Mouse (Mus musculus) hindbrain, postnatal 0 days (tissue): ENCODE measurements around the gene Mbd5. TPM values are rescaled to one million over a fixed set of nuclear protein-coding genes. Genes with fewer than 3 reads are reported as not detected.

ENCODE experiments used
- ATAC-seq: fragments of 200-750 bp; cut with Nextera tagmentation; 2 replicates; pipeline ENCODE4 v1.8.0; 2017; ENCODE audit warnings: mild to moderate bottlenecking, moderate TSS enrichment, moderate library complexity
- DNase-seq: peaks from one replicate; pipeline ENCODE4 v3.0.0-alpha.2; 2015; ENCODE audit warnings: low spot score
- H3K27ac ChIP-seq: fragments of 300-500 bp; sonication (generic); 2 replicates; pipeline ENCODE4 v1.5.1; 2014; ENCODE audit warnings: mild to moderate bottlenecking
- H3K27me3 ChIP-seq: fragments of 300-500 bp; sonication (generic); 2 replicates; pipeline ENCODE4 v1.6.1; 2014; ENCODE audit warnings: low read length, mixed read lengths; ENCODE audit not compliant: insufficient read depth
- H3K36me3 ChIP-seq: fragments of 300-500 bp; sonication (generic); 2 replicates; pipeline ENCODE4 v1.6.1; 2014; ENCODE audit warnings: low read length, mixed read lengths; ENCODE audit not compliant: insufficient read depth
- H3K4me1 ChIP-seq: fragments of 300-500 bp; sonication (generic); 2 replicates; pipeline ENCODE4 v1.6.1; 2014; ENCODE audit warnings: antibody characterized with exemption, low read length, mixed read lengths; ENCODE audit not compliant: insufficient read depth
- H3K4me2 ChIP-seq: fragments of 300-500 bp; sonication (generic); 2 replicates; pipeline ENCODE4 v1.6.1; 2014; ENCODE audit warnings: low read depth, mild to moderate bottlenecking, low read length, moderate library complexity, mixed read lengths
- H3K4me3 ChIP-seq: fragments of 300-500 bp; sonication (generic); 2 replicates; pipeline ENCODE4 v1.5.1; 2014; ENCODE audit warnings: low read length
- H3K9ac ChIP-seq: fragments of 300-500 bp; sonication (generic); replicated peaks from 2 replicates; pipeline ENCODE4 v1.6.1; 2014; ENCODE audit warnings: mild to moderate bottlenecking, low read length, moderate library complexity, mixed read lengths
- H3K9me3 ChIP-seq: fragments of 300-500 bp; sonication (generic); 2 replicates; pipeline ENCODE4 v1.6.1; 2016; ENCODE audit warnings: low read length, mixed read lengths
- CTCF ChIP-seq: IDR thresholded peaks from 2 replicates; pipeline ENCODE4 v1.5.1; 2016; ENCODE audit warnings: antibody characterized with exemption, control low read depth, low read depth
- WGBS: fragments of 180-500 bp; shearing (Covaris S2); extraction: QIAGEN DNeasy Blood & Tissue Kit; methylation state at CpG from one replicate; pipeline ENCODE4 v1.1.7; 2014; 5-methylcytosine and 5-hydroxymethylcytosine counted together
- polyA plus RNA-seq: library from polyadenylated mRNA; unstranded; fragments of >200 nt; fragmentation: Nextera tagmentation; extraction: Ambion mirVana; gene quantifications from 2 replicates; pipeline ENCODE4 v1.2.1, GENCODE M21; 2015
- total RNA-seq: library from RNA; depleted of rRNA; stranded (reverse); fragments of >200 nt; gene quantifications from 2 replicates; pipeline ENCODE4 v1.2.3, GENCODE M21; 2014

The Mbd5 gene
- total and polyA plus RNA-seq, 2 experiments from 2014 or later: 19.3 to 24.0 TPM

GRCm38 (mm10) chr2:49333594-49333993 is 384.3 kb downstream of the Mbd5 start:
- no peak for TF ChIP-seq CTCF
- H3K27me3 ChIP-seq: no peaks in the 10 kb centered on the region
- no peak overlapping the region for H3K4me2 ChIP-seq
- H3K9ac ChIP-seq: no peak overlapping the region
- H3K27ac ChIP-seq: no peak overlapping the region
- H3K9me3 ChIP-seq: no peaks in the 10 kb centered on the region
- no peak for DNase-seq
- H3K4me1 ChIP-seq: no peaks in the 10 kb centered on the region
- 94% methylated on average over 7 of the region's 7 CpGs for WGBS
- no peaks in the 10 kb centered on the region for H3K36me3 ChIP-seq
- no peak for ATAC-seq
- no peak overlapping the region for H3K4me3 ChIP-seq

- no peak for TF ChIP-seq CTCF
- H3K36me3 ChIP-seq: no peaks in the 10 kb centered on the region
- no peak overlapping the region for H3K9ac ChIP-seq
- H3K27me3 ChIP-seq: no peaks in the 10 kb centered on the region
- no peaks in the 10 kb centered on the region for H3K9me3 ChIP-seq
- H3K4me2 ChIP-seq: no peak overlapping the region
- H3K4me1 ChIP-seq: no peaks in the 10 kb centered on the region
- DNase-seq: no peak
- no peak for ATAC-seq
- 91% methylated on average over 9 of the region's 9 CpGs for WGBS
- no peak overlapping the region for H3K27ac ChIP-seq
- no peak overlapping the region for H3K4me3 ChIP-seq
These were observed 386.0 kb downstream of the Mbd5 start for GRCm38 (mm10) chr2:49335267-49335666.

DNA sequence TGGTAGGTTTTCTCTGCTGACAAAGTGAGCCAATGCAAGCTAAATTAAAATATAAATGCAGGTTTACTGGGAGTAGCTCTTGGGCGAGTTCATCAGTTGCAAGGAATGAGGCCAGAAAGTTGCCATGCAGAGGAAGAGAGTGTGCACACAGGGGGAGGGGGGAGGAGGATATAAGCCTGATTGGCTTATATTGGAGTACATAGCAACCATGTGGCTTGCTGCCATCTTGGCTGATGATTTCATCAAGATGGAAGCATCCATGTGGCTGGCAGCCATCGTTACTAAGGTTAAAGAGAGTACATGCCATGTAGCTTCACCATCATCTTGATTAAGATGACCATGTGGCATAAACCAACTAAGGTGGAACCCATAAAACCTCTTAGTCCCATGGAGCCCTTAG is 395.0 kb downstream of the Mbd5 start:
- Histone ChIP-seq H3K27ac (no peak overlapping the region), H3K27me3 (no peaks in the 10 kb centered on the region), H3K4me3 (no peak overlapping the region), H3K9ac (no peak overlapping the region), H3K4me2 (no peak overlapping the region), H3K9me3 (no peaks in the 10 kb centered on the region), H3K36me3 (no peaks in the 10 kb centered on the region), H3K4me1 (no peaks in the 10 kb centered on the region)
- ATAC-seq (peak; percentile 49; the same call in 1 of the 2 replicates), DNase-seq (peak; percentile 48)
- no peak for TF ChIP-seq CTCF
- 65% methylated on average over 2 of the region's 2 CpGs for WGBS

DNA sequence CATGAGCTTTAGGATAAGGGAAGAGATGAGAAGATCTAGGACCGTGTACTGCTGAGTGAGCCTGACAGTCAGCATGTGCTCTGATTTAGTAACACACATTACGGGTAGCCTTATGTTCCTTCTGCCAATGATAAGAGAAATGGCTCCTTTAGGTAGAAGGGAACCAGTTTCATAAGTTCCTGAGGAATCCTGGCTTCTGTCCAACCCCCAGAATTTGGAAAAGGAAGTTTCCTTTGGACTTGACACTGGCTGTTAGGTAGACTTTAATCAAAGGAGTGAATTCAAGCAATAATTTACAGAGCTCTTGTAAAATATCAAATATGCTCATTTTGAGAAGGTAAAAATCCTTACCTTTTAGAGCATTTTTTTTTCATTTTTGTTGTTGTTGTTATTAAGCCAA is 396.5 kb downstream of the Mbd5 start:
- Histone ChIP-seq H3K4me1 (no peaks in the 10 kb centered on the region), H3K27ac (no peak overlapping the region), H3K9me3 (no peaks in the 10 kb centered on the region), H3K36me3 (no peaks in the 10 kb centered on the region), H3K4me2 (no peak overlapping the region), H3K4me3 (no peak overlapping the region), H3K9ac (no peak overlapping the region), H3K27me3 (no peaks in the 10 kb centered on the region)
- ATAC-seq (no peak), DNase-seq (no peak)
- TF ChIP-seq CTCF: no peak
- WGBS: 85% methylated on average over 2 of the region's 2 CpGs

DNA sequence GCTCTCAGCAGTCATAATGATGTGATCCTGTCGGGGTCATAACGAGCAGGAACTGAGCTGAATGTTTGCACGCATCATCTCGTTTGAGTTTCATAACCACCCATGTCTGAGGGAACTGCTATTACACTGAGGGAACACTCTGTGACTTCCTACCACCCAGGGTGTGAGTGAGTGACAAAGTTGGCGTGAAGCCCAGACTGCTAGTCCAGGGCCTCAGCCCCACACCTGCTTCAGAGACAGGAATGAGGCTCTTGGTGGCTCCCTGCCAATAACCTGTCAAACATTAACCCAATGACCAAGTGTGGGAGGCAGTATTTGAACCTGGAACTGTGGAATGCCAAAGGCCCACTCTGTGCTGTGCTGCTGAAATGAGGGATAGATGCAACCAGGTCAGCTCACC is 400.5 kb downstream of the Mbd5 start:
- Histone ChIP-seq H3K27ac (no peak overlapping the region), H3K36me3 (no peaks in the 10 kb centered on the region), H3K9ac (no peak overlapping the region), H3K9me3 (no peaks in the 10 kb centered on the region), H3K27me3 (no peaks in the 10 kb centered on the region), H3K4me3 (no peak overlapping the region), H3K4me1 (no peaks in the 10 kb centered on the region), H3K4me2 (no peak overlapping the region)
- 35% methylated on average over 5 of the region's 5 CpGs for WGBS
- DNase-seq (peak; percentile 49), ATAC-seq (peak; percentile 56)
- no peak for TF ChIP-seq CTCF

GRCm38 (mm10) chr2:49350852-49351251 is 401.5 kb downstream of the Mbd5 start:
- ATAC-seq: no peak
- H3K27me3 ChIP-seq: no peaks in the 10 kb centered on the region

DNA sequence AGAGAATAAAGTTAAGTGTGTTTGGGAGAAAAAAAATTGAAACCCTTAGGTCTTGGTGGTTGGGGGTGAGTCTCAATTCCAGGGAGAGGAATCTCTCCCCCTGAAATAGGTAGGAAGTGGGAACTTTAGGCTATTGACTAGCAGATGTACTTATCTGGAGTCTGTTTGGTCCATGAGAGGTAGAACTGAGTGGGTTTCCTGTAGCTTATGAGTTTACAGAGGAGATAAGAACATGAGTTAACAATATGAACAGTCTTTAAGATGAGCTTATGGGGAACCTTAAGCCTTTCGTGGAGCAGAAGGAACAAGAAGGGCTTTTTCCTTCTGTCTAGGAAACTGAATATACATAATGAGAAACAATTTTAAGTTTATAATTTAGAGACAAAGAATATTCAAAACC is 404.8 kb downstream of the Mbd5 start:
- TF ChIP-seq CTCF: no peak
- Histone ChIP-seq H3K27ac (no peak overlapping the region), H3K4me2 (no peak overlapping the region), H3K9me3 (no peaks in the 10 kb centered on the region), H3K4me1 (no peaks in the 10 kb centered on the region), H3K36me3 (no peaks in the 10 kb centered on the region), H3K27me3 (no peaks in the 10 kb centered on the region), H3K4me3 (no peak overlapping the region), H3K9ac (no peak overlapping the region)
- WGBS: 100% methylated on average over 1 of the region's 1 CpGs
- ATAC-seq: no peak
- DNase-seq: no peak

More at GRCm38 (mm10) chr2:49350852-49351251, 401.5 kb downstream of the Mbd5 start:
- Histone ChIP-seq H3K27ac (no peak overlapping the region), H3K4me2 (no peak overlapping the region), H3K4me1 (no peaks in the 10 kb centered on the region), H3K9ac (no peak overlapping the region), H3K9me3 (no peaks in the 10 kb centered on the region), H3K4me3 (no peak overlapping the region), H3K36me3 (no peaks in the 10 kb centered on the region)
- 93% methylated on average over 4 of the region's 4 CpGs for WGBS
- TF ChIP-seq CTCF: no peak
- DNase-seq: no peak

GRCm38 (mm10) chr2:49355867-49356266 is 406.6 kb downstream of the Mbd5 start:
- ATAC-seq (no peak), DNase-seq (no peak)
- Histone ChIP-seq H3K36me3 (no peaks in the 10 kb centered on the region), H3K9ac (no peak overlapping the region), H3K4me3 (no peak overlapping the region), H3K4me2 (no peak overlapping the region), H3K27ac (no peak overlapping the region), H3K27me3 (no peaks in the 10 kb centered on the region), H3K4me1 (no peaks in the 10 kb centered on the region), H3K9me3 (no peaks in the 10 kb centered on the region)
- 87% methylated on average over 8 of the region's 8 CpGs for WGBS
- TF ChIP-seq CTCF: no peak
